Mouse (Mus musculus) heart, embryonic 16.5 days (tissue): ENCODE results near the gene Mup11. TPM values are rescaled to one million over a fixed set of nuclear protein-coding genes. Genes with fewer than 3 reads are reported as not detected.
"Not testable (repeated sequence)": the region's sequence is repeated elsewhere in the genome, so short reads cannot be mapped to it uniquely, and the experiment has no call there.

Source experiments
- ATAC-seq: fragments of 200-750 bp; cut with Nextera tagmentation; replicated peaks from 2 replicates; pipeline ENCODE4 v1.8.0; 2017; ENCODE audit warnings: moderate number of reproducible peaks; ENCODE audit not compliant: insufficient read depth, low FRiP score; ENCODE audit errors: extremely low read depth
- H3K27ac ChIP-seq: fragments of 300-500 bp; sonication (generic); 2 replicates; pipeline ENCODE4 v1.5.1; 2014; ENCODE audit warnings: mild to moderate bottlenecking, low read length, control low read depth, moderate library complexity
- H3K27me3 ChIP-seq: fragments of 300-500 bp; sonication (generic); 2 replicates; pipeline ENCODE4 v1.6.1; 2014; ENCODE audit warnings: low read length, mixed read lengths; ENCODE audit not compliant: control insufficient read depth, insufficient read depth
- H3K36me3 ChIP-seq: fragments of 300-500 bp; sonication (generic); 2 replicates; pipeline ENCODE4 v1.6.1; 2014; ENCODE audit not compliant: control insufficient read depth, insufficient read depth
- H3K4me1 ChIP-seq: fragments of 300-500 bp; sonication (generic); 2 replicates; pipeline ENCODE4 v1.6.1; 2014; ENCODE audit warnings: low read length, mixed read lengths; ENCODE audit not compliant: control insufficient read depth, insufficient read depth
- H3K4me2 ChIP-seq: fragments of 300-500 bp; sonication (generic); 2 replicates; pipeline ENCODE4 v1.6.1; 2014; ENCODE audit warnings: low read depth, mild to moderate bottlenecking, control low read depth, low read length
- H3K4me3 ChIP-seq: fragments of 300-500 bp; sonication (generic); 2 replicates; pipeline ENCODE4 v1.5.1; 2014; ENCODE audit warnings: mild to moderate bottlenecking, control low read depth, low read length
- H3K9ac ChIP-seq: fragments of 300-500 bp; sonication (generic); 2 replicates; pipeline ENCODE4 v1.6.1; 2014; ENCODE audit warnings: low read length, control low read depth
- H3K9me3 ChIP-seq: fragments of 300-500 bp; sonication (generic); replicated peaks from 2 replicates; pipeline ENCODE4 v1.6.1; 2016; ENCODE audit warnings: low read length; ENCODE audit not compliant: control insufficient read depth
- WGBS: fragments of 180-500 bp; shearing (Covaris S2); extraction: QIAGEN DNeasy Blood & Tissue Kit; methylation state at CpG from one replicate; pipeline ENCODE4 v1.1.7; 2014; 5-methylcytosine and 5-hydroxymethylcytosine counted together
- polyA plus RNA-seq: library from polyadenylated mRNA; unstranded; fragments of >200 nt; fragmentation: Nextera tagmentation; extraction: Ambion mirVana; gene quantifications from 2 replicates; pipeline ENCODE4 v1.2.1, GENCODE M21; 2015

The Mup11 gene
- not detected in 2 replicates for polyA plus RNA-seq

- not testable (repeated sequence) for ATAC-seq, H3K4me2 ChIP-seq
- 73% methylated on average over 3 of the region's 5 CpGs for WGBS
Measured at GRCm38 (mm10) chr4:60662311-60662710, at the start of gene Mup11. Mup11 (minus strand) TSS chr4:60662411.

More at GRCm38 (mm10) chr4:60662311-60662710, at the start of gene Mup11:
- H3K27me3 ChIP-seq, H3K36me3 ChIP-seq, H3K9ac ChIP-seq, H3K4me1 ChIP-seq, H3K4me3 ChIP-seq, H3K9me3 ChIP-seq, H3K27ac ChIP-seq: not testable (repeated sequence)

Other genes starting within 250 kb of the Mup11 start
- gene Mup9, start 240.5 kb downstream of the Mup11 start, polyA plus RNA-seq, result not detected in 2 replicates
- gene Mup1, start 160.5 kb downstream of the Mup11 start, polyA plus RNA-seq, result not detected in 2 replicates
- gene Mup10, start 80.2 kb downstream of the Mup11 start, polyA plus RNA-seq, result not detected in 2 replicates
- not detected in 2 replicates for gene Mup12, start 78.9 kb upstream of the Mup11 start, polyA plus RNA-seq
- not detected in 2 replicates for gene Mup22, start 159.1 kb upstream of the Mup11 start, polyA plus RNA-seq